Mouse (Mus musculus): ENCODE results near the gene Olfr399.

Olfr399 gene

DNA sequence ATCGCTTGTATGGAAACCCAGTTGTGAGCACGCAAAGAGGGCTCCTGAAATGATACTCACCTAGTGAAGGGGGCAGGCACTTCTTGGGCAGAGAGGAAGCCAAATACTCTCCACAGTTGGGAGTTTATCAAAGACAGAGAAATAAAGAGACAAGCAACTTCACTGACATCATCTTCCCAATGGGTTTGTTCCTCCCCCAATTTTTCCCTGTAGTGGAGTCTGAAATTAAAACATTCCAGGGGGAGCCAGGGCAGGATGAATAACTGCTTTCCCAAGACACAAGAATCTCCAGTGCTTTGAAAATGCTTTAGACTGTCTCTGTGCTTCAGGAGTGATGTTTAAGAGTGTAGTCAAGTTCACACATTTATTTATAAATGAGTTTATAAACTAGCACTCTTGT lies at the start of gene Olfr399, which contains the start of gene Olfr139:
TSS of gene Olfr399 (minus strand) at position 165 of the 400 bp plus-strand sequence.
TSS of gene Olfr139 (minus strand) at position 101 of the 400 bp plus-strand sequence.
- no peak for DNase-seq (ENCODE audit: low spot score in 2 of 2)

GRCm38 (mm10) chr11:74105066-74105465 lies 48.7 kb upstream of the Olfr399 start:
- no peak for DNase-seq (ENCODE audit: low spot score in 2 of 2)

DNA sequence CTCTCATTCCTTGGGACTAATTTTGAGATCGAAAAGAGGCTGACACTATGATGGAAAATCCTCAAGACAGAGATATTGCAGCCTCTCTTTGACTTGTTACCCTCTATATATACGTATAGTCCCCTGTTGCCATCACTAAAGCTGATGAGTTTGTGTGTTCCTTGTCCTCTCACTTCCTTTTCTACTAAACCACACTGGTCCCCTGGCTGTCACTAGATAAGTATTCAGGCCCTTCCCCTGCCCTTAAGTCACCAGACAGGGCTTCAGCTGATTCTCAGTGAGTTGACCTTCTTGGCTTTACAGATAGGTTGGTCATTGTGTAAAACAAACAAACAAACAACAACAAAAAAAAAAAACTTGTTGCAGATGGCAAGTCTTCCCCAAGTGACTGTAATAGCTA lies 45.1 kb upstream of the Olfr399 start:
- no peak for DNase-seq (ENCODE audit: low spot score in 2 of 2)

DNA sequence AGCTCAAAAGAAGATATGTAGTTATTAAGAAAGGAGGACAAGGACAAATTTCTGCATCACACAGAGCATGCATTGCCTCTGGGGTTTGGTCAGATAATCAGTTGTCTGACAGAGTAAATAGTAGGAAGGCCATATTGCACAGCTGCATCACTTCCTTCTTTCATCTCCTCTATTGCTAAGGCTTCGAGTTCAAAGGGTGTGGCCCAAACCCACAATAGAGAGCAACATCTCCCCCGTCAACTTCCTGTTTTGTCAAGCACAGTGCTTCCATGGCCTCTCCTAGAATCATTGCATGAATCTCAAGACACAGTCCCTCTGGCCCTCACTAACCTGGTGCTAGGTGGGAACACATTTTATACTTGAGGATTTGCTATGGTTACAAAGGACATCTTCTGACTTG lies 44.3 kb upstream of the Olfr399 start:
- DNase-seq (ENCODE audit: low spot score in 2 of 2) = no peak

- DNase-seq (ENCODE audit: low spot score in 2 of 2) = no peak
Measured at GRCm38 (mm10) chr11:74069655-74070054, 13.2 kb upstream of the Olfr399 start, which contains the start of gene Zfp616. Gene Zfp616 (plus strand): TSS chr11:74069955.

- no peak for DNase-seq (ENCODE audit: low spot score in 2 of 2)
Measured at GRCm38 (mm10) chr11:74051347-74051746, 5.1 kb downstream of the Olfr399 start.
